Mouse (Mus musculus) spleen, postnatal 4 days (tissue): ENCODE results near the gene Rab3ip.

Experiments used
- DNase-seq, 2 experiments: peaks; one replicate each; pipeline ENCODE4 v3.0.0; 2022; ENCODE audit warnings: low spot score in 2 of 2

Rab3ip gene

DNA sequence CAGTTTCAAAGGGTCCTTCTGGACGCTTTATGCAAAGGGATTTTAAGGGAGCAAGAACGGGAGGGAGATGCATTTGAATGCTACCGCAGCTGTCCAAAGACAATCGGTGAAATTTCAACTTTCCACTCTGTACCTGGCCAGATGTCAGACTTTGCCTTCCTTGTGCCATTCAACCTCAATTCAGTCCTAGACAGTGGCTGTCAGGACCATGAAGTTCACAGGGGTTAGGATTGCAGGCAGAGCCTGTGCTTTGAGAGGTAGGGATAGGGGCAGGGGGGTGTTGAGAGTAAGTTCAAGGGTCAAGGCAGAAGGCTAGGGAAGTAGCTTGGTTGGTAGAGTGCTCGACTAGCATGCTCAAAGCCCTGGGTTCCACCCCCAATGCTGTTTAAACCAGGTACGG lies 79.8 kb downstream of the Rab3ip start:
- no peak for DNase-seq
